Mouse (Mus musculus): ENCODE measurements around the gene Tnk2. TPM values are rescaled to one million over a fixed set of nuclear protein-coding genes. Genes with fewer than 3 reads are reported as not detected.

The Tnk2 gene
- polyA plus RNA-seq, 1 experiment from 2014 or later = 7.5 TPM

DNA sequence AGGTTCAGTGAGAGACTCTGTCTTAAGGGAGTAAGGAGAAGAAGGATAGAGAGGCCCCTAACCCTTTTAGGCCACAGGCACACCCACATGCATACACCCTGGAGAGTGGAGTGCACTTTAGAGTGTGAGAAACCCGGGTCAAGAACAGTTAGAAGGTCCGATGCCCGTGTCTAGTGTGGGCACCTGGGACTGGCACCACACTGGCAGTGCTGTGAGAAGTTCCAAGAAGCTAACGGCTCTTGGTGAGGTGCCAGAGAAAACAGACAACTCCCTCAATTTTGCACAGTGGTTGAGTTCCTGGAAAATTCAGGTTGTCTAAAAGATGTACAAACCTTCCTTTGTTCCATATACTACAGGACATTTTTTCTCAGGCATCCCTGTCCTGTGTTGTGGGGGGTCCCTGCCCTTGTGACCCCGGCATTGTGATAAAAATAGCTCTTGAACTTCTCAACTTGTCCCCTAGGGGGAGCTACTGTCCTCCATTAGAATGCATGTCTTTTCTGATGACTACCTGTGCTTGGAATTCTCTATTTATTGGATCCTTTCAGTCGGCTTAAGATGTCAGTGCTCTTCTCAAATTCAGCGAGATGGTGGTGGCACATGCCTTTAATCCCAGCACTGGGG is 53.3 kb downstream of the Tnk2 start:
- H3K27me3 ChIP-seq (replicated peaks; ENCODE audit: control insufficient read depth, insufficient read depth, low read length) = no peaks in the 10 kb centered on the region
- no peak for ATAC-seq
- 40% methylated on average over 7 of the region's 7 CpGs for WGBS

GRCm38 (mm10) chr16:32697665-32698446 is 54.2 kb downstream of the Tnk2 start:
- Histone ChIP-seq H3K9me3 (ENCODE audit: control insufficient read depth, low read length) (peaks cover 4% of the 10 kb centered on the region; the same call in 1 of the 2 replicates), H3K27ac (ENCODE audit: low read length) (0 out of 2 replicates have a peak overlapping the region, but pooled peaks have one; percentile 28), H3K4me1 (ENCODE audit: control insufficient read depth, insufficient read depth, low read length) (peaks cover 17% of the 10 kb centered on the region), H3K36me3 (ENCODE audit: control insufficient read depth, insufficient read depth, low read length) (no peaks in the 10 kb centered on the region), H3K4me3 (ENCODE audit: low read length) (no peak overlapping the region), H3K4me2 (ENCODE audit: low read depth, low read length) (no peak overlapping the region), H3K27me3 (replicated peaks; ENCODE audit: control insufficient read depth, insufficient read depth, low read length) (no peaks in the 10 kb centered on the region), H3K9ac (ENCODE audit: low read depth, low read length) (peak overlapping the region; percentile 37)
- WGBS = 87% methylated on average over 22 of the region's 22 CpGs
- peak; percentile 40 for ATAC-seq

More for the DNA sequence above, 53.3 kb downstream of the Tnk2 start:
- Histone ChIP-seq H3K4me1 (ENCODE audit: control insufficient read depth, insufficient read depth, low read length) (peaks cover 17% of the 10 kb centered on the region), H3K4me2 (ENCODE audit: low read depth, low read length) (no peak overlapping the region), H3K9me3 (ENCODE audit: control insufficient read depth, low read length) (peaks cover 4% of the 10 kb centered on the region; the same call in 1 of the 2 replicates), H3K27ac (ENCODE audit: low read length) (no peak overlapping the region), H3K9ac (ENCODE audit: low read depth, low read length) (no peak overlapping the region), H3K36me3 (ENCODE audit: control insufficient read depth, insufficient read depth, low read length) (no peaks in the 10 kb centered on the region), H3K4me3 (ENCODE audit: low read length) (no peak overlapping the region)

DNA sequence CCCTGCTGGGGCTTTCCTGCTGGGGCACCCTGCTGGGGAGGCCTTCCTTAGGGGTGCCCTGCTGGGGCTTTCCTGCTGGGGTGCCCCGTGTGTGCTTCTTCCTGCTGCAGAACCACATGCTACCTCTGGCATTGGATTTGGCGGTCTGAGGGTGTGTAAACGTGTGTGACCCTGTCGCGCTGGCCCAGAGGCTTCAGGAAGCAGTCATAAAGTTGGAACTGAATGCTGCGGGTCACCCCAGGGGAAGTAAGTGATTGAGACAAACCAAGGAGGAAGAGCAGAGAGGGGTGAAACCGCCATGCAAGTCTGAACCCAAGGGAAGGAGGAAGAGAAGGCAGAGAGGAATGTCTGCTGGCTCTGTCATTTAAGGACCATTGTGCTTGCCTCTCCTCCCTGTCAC is 54.9 kb downstream of the Tnk2 start:
- no peaks in the 10 kb centered on the region for H3K27me3 ChIP-seq (replicated peaks; ENCODE audit: control insufficient read depth, insufficient read depth, low read length)
- no peak overlapping the region for H3K4me3 ChIP-seq (ENCODE audit: low read length)
- peaks cover 4% of the 10 kb centered on the region; the same call in 1 of the 2 replicates for H3K9me3 ChIP-seq (ENCODE audit: control insufficient read depth, low read length)
- H3K4me1 ChIP-seq (ENCODE audit: control insufficient read depth, insufficient read depth, low read length) = peaks cover 17% of the 10 kb centered on the region
- peak overlapping the region; percentile 37 for H3K9ac ChIP-seq (ENCODE audit: low read depth, low read length)
- WGBS = 36% methylated on average over 7 of the region's 7 CpGs
- peak; percentile 58 for ATAC-seq
- 0 out of 2 replicates have a peak overlapping the region, but pooled peaks have one; percentile 28 for H3K27ac ChIP-seq (ENCODE audit: low read length)
- no peaks in the 10 kb centered on the region for H3K36me3 ChIP-seq (ENCODE audit: control insufficient read depth, insufficient read depth, low read length)
- H3K4me2 ChIP-seq (ENCODE audit: low read depth, low read length) = no peak overlapping the region

GRCm38 (mm10) chr16:32703312-32703912 is 59.7 kb downstream of the Tnk2 start:
- Histone ChIP-seq H3K9me3 (ENCODE audit: control insufficient read depth, low read length) (peaks cover 6% of the 10 kb centered on the region; the same call in 1 of the 2 replicates), H3K4me1 (ENCODE audit: control insufficient read depth, insufficient read depth, low read length) (peaks cover 20% of the 10 kb centered on the region), H3K4me3 (ENCODE audit: low read length) (no peak overlapping the region), H3K4me2 (ENCODE audit: low read depth, low read length) (no peak overlapping the region), H3K27me3 (replicated peaks; ENCODE audit: control insufficient read depth, insufficient read depth, low read length) (no peaks in the 10 kb centered on the region), H3K36me3 (ENCODE audit: control insufficient read depth, insufficient read depth, low read length) (no peaks in the 10 kb centered on the region), H3K9ac (ENCODE audit: low read depth, low read length) (no peak overlapping the region), H3K27ac (ENCODE audit: low read length) (peak overlapping the region; percentile 45; the same call in 1 of the 2 replicates)
- ATAC-seq = no peak
- 71% methylated on average over 9 of the region's 9 CpGs for WGBS

- no peak for ATAC-seq
Observed at GRCm38 (mm10) chr16:32705606-32706005, 61.9 kb downstream of the Tnk2 start.

DNA sequence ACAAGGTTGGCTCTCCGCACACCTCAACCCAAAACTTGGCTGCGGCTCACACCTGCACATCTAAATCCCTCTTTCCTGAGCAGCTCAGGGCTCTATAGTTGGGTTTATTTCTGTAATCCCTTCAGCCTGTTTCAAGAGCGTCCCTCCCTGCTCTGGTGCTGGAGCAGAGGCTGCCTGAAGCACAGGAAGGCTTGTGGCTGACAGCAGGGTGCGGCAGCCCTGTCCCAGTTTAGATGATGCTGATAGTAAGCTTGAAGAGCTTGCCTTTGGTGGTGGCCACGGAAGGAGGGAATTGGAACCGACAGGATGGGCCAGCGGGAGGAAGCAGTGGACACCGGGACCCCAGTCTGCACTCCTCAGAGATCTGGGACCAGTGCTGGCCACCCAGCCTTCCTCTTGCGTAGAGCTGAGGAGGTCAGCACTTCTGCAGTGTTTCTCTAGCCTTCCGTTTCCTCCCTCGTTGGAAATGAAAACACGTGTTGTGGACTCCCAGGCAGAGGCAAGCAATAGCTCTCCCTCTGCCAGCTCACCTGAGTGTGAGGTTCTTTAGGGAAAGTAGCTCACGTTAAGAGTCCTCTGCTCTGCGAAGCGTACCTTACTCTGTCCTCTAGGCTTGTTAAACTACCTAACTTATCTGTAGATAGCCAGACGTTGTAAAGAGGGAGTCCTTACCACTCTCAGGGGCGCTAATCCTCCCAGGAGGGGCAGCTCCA is 63.6 kb downstream of the Tnk2 start:
- peak overlapping the region; percentile 37 for H3K9ac ChIP-seq (ENCODE audit: low read depth, low read length)
- peak overlapping the region; percentile 52 for H3K4me2 ChIP-seq (ENCODE audit: low read depth, low read length)
- H3K27ac ChIP-seq (ENCODE audit: low read length) = peak overlapping the region; percentile 82
- H3K9me3 ChIP-seq (ENCODE audit: control insufficient read depth, low read length) = peaks cover 2% of the 10 kb centered on the region; the same call in 1 of the 2 replicates
- H3K4me1 ChIP-seq (ENCODE audit: control insufficient read depth, insufficient read depth, low read length) = peaks cover 15% of the 10 kb centered on the region
- 53% methylated on average over 17 of the region's 17 CpGs for WGBS
- H3K27me3 ChIP-seq (replicated peaks; ENCODE audit: control insufficient read depth, insufficient read depth, low read length) = no peaks in the 10 kb centered on the region
- H3K4me3 ChIP-seq (ENCODE audit: low read length) = no peak overlapping the region
- no peaks in the 10 kb centered on the region for H3K36me3 ChIP-seq (ENCODE audit: control insufficient read depth, insufficient read depth, low read length)
- ATAC-seq = peak; percentile 75

More at GRCm38 (mm10) chr16:32705606-32706005, 61.9 kb downstream of the Tnk2 start:
- H3K4me1 ChIP-seq (ENCODE audit: control insufficient read depth, insufficient read depth, low read length) = peaks cover 15% of the 10 kb centered on the region
- 99% methylated on average over 3 of the region's 3 CpGs for WGBS
- no peak overlapping the region for H3K4me2 ChIP-seq (ENCODE audit: low read depth, low read length)
- H3K4me3 ChIP-seq (ENCODE audit: low read length) = no peak overlapping the region
- no peak overlapping the region for H3K9ac ChIP-seq (ENCODE audit: low read depth, low read length)
- H3K27me3 ChIP-seq (replicated peaks; ENCODE audit: control insufficient read depth, insufficient read depth, low read length) = no peaks in the 10 kb centered on the region
- no peaks in the 10 kb centered on the region for H3K36me3 ChIP-seq (ENCODE audit: control insufficient read depth, insufficient read depth, low read length)
- H3K9me3 ChIP-seq (ENCODE audit: control insufficient read depth, low read length) = peaks cover 6% of the 10 kb centered on the region; the same call in 1 of the 2 replicates
- no peak overlapping the region for H3K27ac ChIP-seq (ENCODE audit: low read length)

DNA sequence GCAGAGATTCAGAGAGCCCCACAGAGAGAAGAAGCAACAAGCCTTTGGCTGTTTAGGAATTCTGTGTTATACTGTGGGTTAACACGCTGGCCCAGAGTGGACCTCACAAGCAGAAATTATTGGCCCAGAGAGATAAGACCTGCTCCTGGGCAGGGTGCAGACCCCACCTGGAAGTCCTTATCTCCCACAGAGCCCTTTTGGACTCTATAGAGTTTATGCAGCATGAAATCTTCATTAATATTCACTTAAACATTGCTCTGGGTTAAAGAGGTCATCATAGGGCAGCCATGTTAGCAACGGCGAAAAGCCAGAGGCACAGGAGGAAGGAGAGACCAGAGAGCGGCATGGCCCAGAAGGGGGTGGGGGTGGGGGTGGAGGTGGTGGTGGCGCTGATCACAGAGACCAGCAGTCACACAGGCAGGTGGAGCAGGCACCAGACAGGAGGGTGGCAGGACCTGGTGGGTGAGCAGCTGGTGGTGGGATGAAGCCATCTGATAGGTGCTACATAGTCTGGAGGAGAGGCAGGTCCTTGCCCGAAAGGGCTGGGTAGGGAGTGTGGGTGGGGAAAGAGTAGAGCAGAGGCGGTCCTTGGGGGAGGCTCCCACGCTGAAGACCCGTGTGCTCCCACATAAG is 64.3 kb downstream of the Tnk2 start:
- peak overlapping the region; percentile 52 for H3K4me2 ChIP-seq (ENCODE audit: low read depth, low read length)
- WGBS = 27% methylated on average over 9 of the region's 9 CpGs
- H3K9me3 ChIP-seq (ENCODE audit: control insufficient read depth, low read length) = peaks cover 2% of the 10 kb centered on the region; the same call in 1 of the 2 replicates
- peak; percentile 85 for ATAC-seq
- peaks cover 15% of the 10 kb centered on the region for H3K4me1 ChIP-seq (ENCODE audit: control insufficient read depth, insufficient read depth, low read length)
- no peaks in the 10 kb centered on the region for H3K27me3 ChIP-seq (replicated peaks; ENCODE audit: control insufficient read depth, insufficient read depth, low read length)
- H3K36me3 ChIP-seq (ENCODE audit: control insufficient read depth, insufficient read depth, low read length) = no peaks in the 10 kb centered on the region
- peak overlapping the region; percentile 44 for H3K9ac ChIP-seq (ENCODE audit: low read depth, low read length)
- H3K27ac ChIP-seq (ENCODE audit: low read length) = peak overlapping the region; percentile 82
- peak overlapping the region; percentile 7; the same call in 1 of the 2 replicates for H3K4me3 ChIP-seq (ENCODE audit: low read length)

DNA sequence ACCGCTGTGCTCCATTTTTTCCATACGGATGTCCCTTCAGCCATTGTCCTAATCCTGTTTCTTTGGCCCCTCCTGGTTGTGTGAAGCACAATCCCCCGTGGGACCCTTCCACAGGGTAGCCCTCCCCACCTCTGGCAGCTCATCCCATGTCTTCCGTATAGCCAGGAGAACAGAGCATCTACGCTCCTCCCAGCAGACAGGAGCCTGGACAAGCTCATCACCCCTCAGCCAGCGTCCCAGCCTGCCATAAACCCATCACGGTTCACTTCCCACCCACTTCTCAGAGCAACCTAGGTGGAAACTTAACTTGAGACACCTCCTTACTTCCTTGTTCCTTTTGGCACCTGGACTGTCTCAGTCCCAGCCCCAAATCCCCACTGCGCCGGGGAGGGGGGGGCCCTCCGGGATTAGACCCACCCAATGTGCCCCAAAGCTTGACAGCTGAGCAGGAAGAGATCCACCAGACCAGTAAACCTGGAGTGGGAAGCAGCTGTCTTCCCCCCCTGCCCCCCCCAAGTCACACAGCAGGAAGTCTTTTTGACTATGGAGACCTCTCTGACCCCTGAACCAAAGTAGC is 64.9 kb downstream of the Tnk2 start:
- H3K27ac ChIP-seq (ENCODE audit: low read length) = peak overlapping the region; percentile 82
- no peaks in the 10 kb centered on the region for H3K27me3 ChIP-seq (replicated peaks; ENCODE audit: control insufficient read depth, insufficient read depth, low read length)
- no peaks in the 10 kb centered on the region for H3K36me3 ChIP-seq (ENCODE audit: control insufficient read depth, insufficient read depth, low read length)
- H3K9me3 ChIP-seq (ENCODE audit: control insufficient read depth, low read length) = peaks cover 2% of the 10 kb centered on the region; the same call in 1 of the 2 replicates
- H3K4me1 ChIP-seq (ENCODE audit: control insufficient read depth, insufficient read depth, low read length) = peaks cover 15% of the 10 kb centered on the region
- peak overlapping the region; percentile 7; the same call in 1 of the 2 replicates for H3K4me3 ChIP-seq (ENCODE audit: low read length)
- ATAC-seq = peak; percentile 55
- 39% methylated on average over 10 of the region's 10 CpGs for WGBS
- peak overlapping the region; percentile 44; the same call in 1 of the 2 replicates for H3K9ac ChIP-seq (ENCODE audit: low read depth, low read length)
- peak overlapping the region; percentile 52 for H3K4me2 ChIP-seq (ENCODE audit: low read depth, low read length)

All from intestine, embryonic 16.5 days (tissue).